Mouse (Mus musculus): Measurements from ENCODE around the gene Setdb1. TPM values are rescaled to one million over a fixed set of nuclear protein-coding genes. Genes with fewer than 3 reads are reported as not detected.

The Setdb1 gene
- polyA plus RNA-seq, 1 experiment from 2014 or later: 43.0 TPM

GRCm38 (mm10) chr3:95274453-95274852 lies 82.5 kb downstream of the Setdb1 start:
- H3K27me3 ChIP-seq: no peaks in the 10 kb centered on the region
- no peak overlapping the region for H3K27ac ChIP-seq (replicated peaks)
- peaks cover 4% of the 10 kb centered on the region; the same call in 1 of the 2 replicates for H3K36me3 ChIP-seq
- no peak for ATAC-seq (ENCODE audit: low read depth)
- H3K9ac ChIP-seq: no peak overlapping the region
- peaks cover under 1% of the 10 kb centered on the region; the same call in 1 of the 2 replicates for H3K4me1 ChIP-seq (replicated peaks)
- 90% methylated on average over 4 of the region's 4 CpGs for WGBS
- no peak overlapping the region for H3K4me3 ChIP-seq
- H3K9me3 ChIP-seq: no peaks in the 10 kb centered on the region
- no peak overlapping the region for H3K4me2 ChIP-seq

Other genes starting within 250 kb of the Setdb1 start
- 201 and 203 TPM in 2 replicates for gene Vps72, start 246.2 kb downstream of the Setdb1 start, polyA plus RNA-seq (2015; fragmentation: Nextera tagmentation; extraction: Ambion mirVana)
- gene Tmod4, start 232.7 kb downstream of the Setdb1 start, polyA plus RNA-seq (2015; fragmentation: Nextera tagmentation; extraction: Ambion mirVana): 0.96 and 1.7 TPM in 2 replicates
- gene Scnm1, start 223.2 kb downstream of the Setdb1 start, polyA plus RNA-seq (2015; fragmentation: Nextera tagmentation; extraction: Ambion mirVana): 96.8 and 98.2 TPM in 2 replicates
- 34.7 and 39.1 TPM in 2 replicates for gene Lysmd1, start 223.1 kb downstream of the Setdb1 start, polyA plus RNA-seq (2015; fragmentation: Nextera tagmentation; extraction: Ambion mirVana)
- 3.0 and 3.3 TPM in 2 replicates for gene Tnfaip8l2, start 214.8 kb downstream of the Setdb1 start, polyA plus RNA-seq (2015; fragmentation: Nextera tagmentation; extraction: Ambion mirVana)
- gene Sema6c, start 196.7 kb downstream of the Setdb1 start, polyA plus RNA-seq (2015; fragmentation: Nextera tagmentation; extraction: Ambion mirVana): 33.8 and 34.3 TPM in 2 replicates
- 3.3 and 4.1 TPM in 2 replicates for gene Gabpb2, start 139.3 kb downstream of the Setdb1 start, polyA plus RNA-seq (2015; fragmentation: Nextera tagmentation; extraction: Ambion mirVana)
- gene Cdc42se1, start 128.5 kb downstream of the Setdb1 start, polyA plus RNA-seq (2015; fragmentation: Nextera tagmentation; extraction: Ambion mirVana): 60.8 and 61.3 TPM in 2 replicates
- 267 and 299 TPM in 2 replicates for gene Mllt11, start 125.0 kb downstream of the Setdb1 start, polyA plus RNA-seq (2015; fragmentation: Nextera tagmentation; extraction: Ambion mirVana)
- gene Gm128, start 115.6 kb downstream of the Setdb1 start, polyA plus RNA-seq (2015; fragmentation: Nextera tagmentation; extraction: Ambion mirVana): 0.15 TPM in 1 of 2 replicates, not detected in the other
- gene Bnipl, start 106.0 kb downstream of the Setdb1 start, polyA plus RNA-seq (2015; fragmentation: Nextera tagmentation; extraction: Ambion mirVana): not detected in 2 replicates
- gene Mindy1, start 75.9 kb downstream of the Setdb1 start, polyA plus RNA-seq (2015; fragmentation: Nextera tagmentation; extraction: Ambion mirVana): 49.3 and 52.7 TPM in 2 replicates
- gene Prune1, start 75.1 kb downstream of the Setdb1 start, polyA plus RNA-seq (2015; fragmentation: Nextera tagmentation; extraction: Ambion mirVana): 46.3 and 47.1 TPM in 2 replicates
- 0.26 and 0.57 TPM in 2 replicates for gene Anxa9, start 50.0 kb downstream of the Setdb1 start, polyA plus RNA-seq (2015; fragmentation: Nextera tagmentation; extraction: Ambion mirVana)
- 96.7 and 104 TPM in 2 replicates for gene Cers2, start 42.4 kb downstream of the Setdb1 start, polyA plus RNA-seq (2015; fragmentation: Nextera tagmentation; extraction: Ambion mirVana)
- gene 4930558C23Rik, start 45.6 kb upstream of the Setdb1 start, polyA plus RNA-seq (2015; fragmentation: Nextera tagmentation; extraction: Ambion mirVana): not detected in 2 replicates
- gene Arnt, start 77.2 kb upstream of the Setdb1 start, polyA plus RNA-seq (2015; fragmentation: Nextera tagmentation; extraction: Ambion mirVana): 19.2 and 22.7 TPM in 2 replicates
- 13.3 and 19.2 TPM in 2 replicates for gene Ctsk, start 142.1 kb upstream of the Setdb1 start, polyA plus RNA-seq (2015; fragmentation: Nextera tagmentation; extraction: Ambion mirVana)
- 17.7 and 18.9 TPM in 2 replicates for gene Ctss, start 169.6 kb upstream of the Setdb1 start, polyA plus RNA-seq (2015; fragmentation: Nextera tagmentation; extraction: Ambion mirVana)
- not detected in 2 replicates for gene Hormad1, start 202.5 kb upstream of the Setdb1 start, polyA plus RNA-seq (2015; fragmentation: Nextera tagmentation; extraction: Ambion mirVana)
- gene Golph3l, start 231.7 kb upstream of the Setdb1 start, polyA plus RNA-seq (2015; fragmentation: Nextera tagmentation; extraction: Ambion mirVana): 33.6 and 34.3 TPM in 2 replicates